Mouse (Mus musculus) megakaryocyte, embryonic 14.5 days (primary cell): ENCODE measurements at regions not wholly inside any gene's neighbourhood (a gene's known extent, or its start where the extent isn't known, plus 50 kb on each side); places are given as distances from the start of the nearest gene placed in this dataset.

ENCODE experiments used
- FLI1 ChIP-seq: IDR thresholded peaks from 2 replicates; pipeline ENCODE4 v1.6.1; 2012; ENCODE audit warnings: low read length, inconsistent platforms, mixed read lengths
- GATA1 ChIP-seq: IDR thresholded peaks from 3 replicates; pipeline ENCODE4 v1.6.1; 2012; ENCODE audit warnings: mixed read lengths, low read length, inconsistent platforms, borderline replicate concordance

DNA sequence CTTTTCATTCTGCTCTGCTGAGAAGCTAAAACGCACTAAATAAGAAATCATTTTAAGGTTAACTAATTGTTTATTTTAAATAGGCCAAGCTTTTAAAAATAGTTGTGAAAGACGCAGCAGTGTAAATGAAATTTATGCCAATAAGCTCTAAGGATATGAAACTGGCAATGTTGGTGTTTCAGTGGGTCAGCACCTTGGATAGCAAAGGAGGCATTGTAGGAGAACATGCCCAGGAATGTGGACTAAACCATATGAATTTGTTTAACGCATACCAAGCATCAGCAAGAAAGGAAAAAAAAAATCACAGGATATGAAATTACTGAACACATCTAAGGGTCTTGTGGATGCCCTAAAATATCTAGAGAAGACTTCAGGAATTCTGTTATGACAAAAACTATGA is 56.1 kb upstream of the Kcnip4 start:
- TF ChIP-seq GATA1 (no peak), FLI1 (no peak)
